Mouse (Mus musculus) spleen, embryonic (tissue): ENCODE results near the gene Atf6.

Experiments used
- CTCF ChIA-PET: fragments of 350-600 bp; sonication (Branson Sonifier 250); formaldehyde crosslinking; loops from one replicate; lab custom pipeline; 2022; lab: Charles Lee

The Atf6 gene

DNA sequence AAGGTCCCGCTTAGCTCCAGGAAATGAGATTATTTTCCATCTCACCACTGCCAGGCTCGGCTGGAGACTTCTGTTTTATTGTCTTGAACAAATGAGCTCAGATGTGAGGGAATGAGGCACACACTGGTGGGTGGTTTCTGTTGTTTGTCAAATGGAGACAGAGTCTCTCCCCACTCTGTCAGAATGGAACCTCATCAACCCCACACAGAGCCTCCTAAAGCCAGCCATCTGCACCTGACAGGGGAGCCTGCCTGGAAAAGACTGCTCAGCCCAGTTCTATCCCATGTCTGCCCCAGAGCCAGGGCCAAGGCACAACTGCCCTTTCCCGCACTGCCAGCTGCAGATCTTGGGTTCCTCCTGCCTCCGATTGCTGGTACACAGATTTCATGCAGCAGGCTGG is 188.7 kb downstream of the Atf6 start:
- CTCF ChIA-PET, result interaction anchor here (0.6 kb wide), 1 partner anchor 211 kb away, joined by 7 read pairs; no protein-coding TSS in a partner anchor

DNA sequence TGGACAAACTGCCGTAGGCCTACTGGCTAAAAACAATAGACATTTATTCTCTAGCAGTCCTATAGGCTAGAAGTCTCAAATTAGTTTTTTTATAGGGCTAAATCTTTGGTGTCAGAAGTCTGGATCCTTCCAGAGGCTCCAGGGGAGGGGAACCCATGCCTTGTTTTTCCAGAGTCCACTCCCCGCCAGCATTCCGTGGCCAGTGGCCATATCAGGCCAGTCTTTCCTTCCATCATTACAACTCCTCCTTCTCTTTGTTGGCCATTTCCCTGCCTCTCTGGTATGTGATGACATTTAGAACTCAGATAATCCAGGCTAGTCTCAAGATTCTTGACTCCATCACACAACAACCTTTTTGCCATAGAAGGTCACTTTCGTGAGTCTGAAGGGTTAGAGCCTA is 189.9 kb downstream of the Atf6 start:
- CTCF ChIA-PET, result no interaction called here

DNA sequence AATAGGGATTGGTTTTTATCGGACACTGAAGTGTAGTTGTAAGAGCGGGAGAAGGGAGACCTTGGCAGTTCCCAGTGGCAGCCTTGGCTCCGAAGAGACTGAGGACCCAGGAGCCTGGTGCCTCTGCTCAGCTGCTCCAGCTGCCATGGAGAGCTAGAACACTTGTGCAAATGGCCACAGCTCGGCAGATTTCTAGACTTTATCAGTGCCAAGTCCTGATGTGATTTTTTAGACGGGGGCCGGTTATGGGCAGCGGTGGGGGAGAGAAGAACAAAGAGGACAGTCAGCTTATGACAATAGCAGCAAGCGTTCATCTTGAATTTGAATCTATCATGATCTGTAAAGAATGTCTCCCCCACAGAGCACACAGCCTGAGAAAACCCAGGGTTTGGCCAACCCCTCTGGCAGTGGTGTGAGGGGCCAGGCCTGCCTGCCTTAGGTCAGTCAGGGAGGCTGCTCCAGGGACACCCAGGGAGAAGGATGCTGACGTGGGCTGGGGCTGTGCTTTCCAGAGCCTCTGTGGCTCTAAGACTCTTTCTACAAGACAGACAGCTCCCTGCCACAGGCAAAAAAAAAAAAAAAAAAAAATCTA is 193.3 kb downstream of the Atf6 start:
- CTCF ChIA-PET, result no interaction called here

DNA sequence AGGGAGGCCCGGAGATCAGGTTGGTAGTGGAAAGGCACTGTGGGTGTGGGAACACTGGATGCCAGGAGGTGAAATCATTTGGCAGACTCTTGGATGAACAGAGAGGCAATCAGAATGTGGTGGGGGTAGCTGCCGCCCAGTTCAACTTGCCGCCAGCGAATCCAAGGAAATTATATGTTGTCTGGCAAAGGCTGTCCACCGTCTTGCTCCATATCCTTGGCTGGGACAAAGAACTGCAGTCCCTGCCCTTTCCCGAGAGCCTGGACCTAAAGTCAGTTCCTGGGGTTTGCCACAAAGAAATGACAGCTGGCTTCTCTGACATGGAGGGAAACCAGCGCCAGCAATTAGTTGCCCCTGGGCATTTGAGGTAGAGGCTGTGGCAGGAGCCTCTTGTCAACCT is 202.4 kb downstream of the Atf6 start:
- CTCF ChIA-PET, result no interaction called here

DNA sequence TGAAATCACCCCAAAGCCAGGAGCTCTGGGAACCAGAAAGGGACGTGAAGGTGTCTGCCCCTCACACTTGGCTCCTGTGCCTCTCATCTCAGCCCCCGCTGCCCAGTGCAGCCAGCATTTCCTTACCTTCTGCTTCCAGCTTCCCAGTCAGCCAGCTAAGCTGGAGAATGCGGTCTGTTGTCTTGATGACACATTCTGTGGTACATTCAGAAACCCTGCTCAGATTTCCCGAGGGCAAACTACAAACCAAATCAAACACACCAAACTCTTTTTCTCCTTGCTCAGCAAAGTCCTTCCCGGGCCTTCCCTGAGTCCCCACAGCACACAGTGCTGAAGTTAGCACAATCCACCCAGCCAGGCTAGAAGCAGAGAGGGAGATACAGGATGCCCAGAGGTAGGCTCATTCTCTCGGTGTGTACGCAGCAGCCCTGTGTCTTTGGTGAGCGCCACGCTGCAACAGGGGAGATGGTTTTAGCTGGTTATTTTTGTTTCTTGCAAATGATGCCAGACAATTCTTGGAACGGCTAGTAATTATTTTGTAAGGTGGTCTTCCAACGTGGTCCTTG is 202.9 kb downstream of the Atf6 start:
- CTCF ChIA-PET, result interaction anchor here (0.8 kb wide), 1 partner anchor 632 kb away, joined by 3 read pairs; no protein-coding TSS in a partner anchor

DNA sequence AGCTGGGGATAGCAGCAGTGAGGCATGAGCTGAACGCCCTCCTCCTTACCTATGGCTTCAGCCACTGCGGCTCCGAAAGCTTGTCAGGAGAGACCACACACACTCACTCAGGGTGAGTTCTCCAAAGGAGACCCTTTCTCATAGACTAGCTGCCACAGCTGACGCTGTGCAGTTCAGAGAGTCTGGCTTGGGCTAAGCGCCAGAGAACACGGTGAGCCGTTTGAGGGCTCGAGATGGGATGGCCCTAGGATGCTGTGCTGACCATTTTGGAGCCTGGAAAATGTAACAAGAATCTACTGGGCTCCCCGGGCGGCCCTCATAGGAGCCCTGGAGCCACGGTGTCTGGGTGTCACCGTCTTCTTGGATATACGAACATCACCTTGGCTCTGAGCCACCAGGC is 208.3 kb downstream of the Atf6 start:
- CTCF ChIA-PET, result no interaction called here

DNA sequence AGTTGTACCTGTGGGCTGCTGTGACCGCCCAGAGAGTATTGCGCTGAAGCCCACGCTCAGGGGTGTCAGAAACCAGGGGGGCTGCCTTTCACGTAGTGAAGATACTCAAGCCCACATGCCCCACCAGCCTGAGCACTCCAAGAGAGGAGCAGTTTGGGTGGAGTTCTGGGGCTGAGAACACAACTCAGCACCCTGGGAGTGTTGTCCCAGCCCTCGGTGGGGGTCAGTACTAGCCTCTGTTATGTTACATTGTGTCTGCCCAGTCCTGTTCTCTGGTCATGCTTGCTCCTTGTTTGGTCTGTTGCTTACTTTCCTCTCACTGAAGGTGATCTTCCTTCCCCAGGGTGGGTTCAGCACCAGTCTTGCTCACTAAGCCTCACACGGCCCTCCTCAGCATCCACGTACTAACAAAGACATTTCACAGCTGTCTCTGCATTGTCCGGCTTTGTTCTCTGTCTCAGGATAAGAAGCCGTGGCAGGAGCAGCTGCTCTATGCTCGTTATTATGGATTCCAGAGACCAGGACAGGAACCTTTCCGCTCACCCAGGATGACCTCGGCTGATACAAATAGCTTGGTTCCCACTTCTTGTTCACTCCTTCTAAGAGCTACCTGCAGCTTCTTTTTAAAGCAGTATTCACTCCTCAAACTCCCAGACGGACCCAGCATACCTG is 209.8 kb downstream of the Atf6 start:
- CTCF ChIA-PET, result no interaction called here

DNA sequence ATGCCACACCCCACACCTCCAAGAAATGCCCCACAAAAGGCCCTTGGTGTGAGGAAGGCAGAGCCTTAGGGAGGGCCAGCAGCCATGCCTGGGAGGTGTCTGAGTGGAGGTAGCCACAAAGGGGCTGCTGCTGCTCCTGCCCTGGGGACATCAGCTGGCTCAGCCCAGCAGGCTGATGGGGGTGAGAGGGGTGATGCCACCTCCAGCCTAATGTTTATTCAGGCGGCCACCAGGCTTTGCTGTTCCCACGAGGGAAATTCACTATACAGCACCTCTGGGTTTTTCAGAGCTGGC is 210.4 kb downstream of the Atf6 start:
- CTCF ChIA-PET, result no interaction called here

DNA sequence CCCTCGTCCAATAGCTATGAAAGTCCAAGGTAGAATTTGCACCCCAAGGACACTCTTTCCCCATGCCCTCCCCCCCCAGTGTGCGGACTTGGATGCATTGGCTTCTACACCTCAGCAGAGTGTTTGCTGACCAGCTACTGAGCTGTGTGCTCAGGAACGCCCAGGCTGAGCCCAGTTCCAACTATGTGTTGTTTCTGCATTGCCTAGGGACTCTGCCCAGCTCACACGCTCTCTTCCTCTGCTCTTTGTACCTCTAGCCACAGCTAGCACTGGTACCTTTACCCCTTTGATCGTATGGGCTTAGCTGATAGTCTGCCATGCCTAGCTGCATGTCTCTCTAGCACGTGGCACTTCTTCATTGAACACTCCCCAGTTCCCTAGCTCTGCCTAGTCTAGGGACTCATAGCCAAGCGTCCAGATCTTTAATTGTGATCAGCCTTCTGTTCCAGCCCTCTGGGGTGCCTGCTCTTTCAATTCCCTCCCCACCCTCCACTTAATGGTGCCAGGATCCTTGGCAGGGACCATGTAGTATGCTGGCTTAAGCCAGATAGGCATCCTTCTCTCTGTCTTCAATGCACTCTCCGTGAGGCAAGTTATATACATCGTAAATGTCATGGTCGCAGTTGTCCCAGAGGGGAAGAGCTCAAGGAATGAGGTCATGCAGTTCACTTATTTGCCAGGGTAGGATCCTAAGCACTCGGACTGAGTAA is 210.9 kb downstream of the Atf6 start:
- CTCF ChIA-PET, result no interaction called here

DNA sequence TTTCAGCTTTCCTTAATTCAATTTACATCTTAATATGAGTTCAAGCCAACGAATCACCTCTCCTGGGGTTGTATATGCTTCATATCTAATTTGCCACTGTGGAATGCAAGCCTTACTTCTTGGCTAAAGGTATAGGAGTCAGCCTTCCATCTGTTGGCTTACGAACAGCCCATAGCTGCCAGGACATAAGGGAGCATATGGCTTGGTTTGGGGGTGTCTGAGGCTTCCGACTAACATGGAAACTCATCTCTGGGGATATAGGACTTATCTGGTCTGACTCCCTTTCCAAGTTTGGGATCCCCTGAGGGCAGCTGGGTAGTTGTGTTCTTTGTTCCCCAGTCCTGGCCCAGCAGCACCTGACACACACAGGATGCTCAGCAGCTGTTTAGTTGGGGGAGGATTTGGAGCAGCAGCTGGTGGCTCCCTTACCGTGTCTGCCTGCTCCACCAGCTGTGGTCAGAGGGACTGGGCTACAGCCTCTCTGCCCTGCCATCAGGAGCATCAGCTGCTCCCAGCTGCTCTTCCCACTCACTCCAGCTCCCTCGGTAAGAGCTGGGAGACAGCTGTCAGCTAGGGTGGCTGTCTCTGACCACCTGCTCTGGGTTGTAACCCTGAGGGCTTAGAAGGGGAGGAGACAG is 212.2 kb downstream of the Atf6 start:
- CTCF ChIA-PET, result no interaction called here
